Mouse (Mus musculus): ENCODE data around the gene Vps45. TPM values are rescaled to one million over a fixed set of nuclear protein-coding genes. Genes with fewer than 3 reads are reported as not detected.
"Not testable (repeated sequence)": the region's sequence is repeated elsewhere in the genome, so short reads cannot be mapped to it uniquely, and the experiment has no call there.

Gene Vps45
- total RNA-seq, 2 experiments from 2014 or later = 53.6 to 54.1 TPM

- intact Hi-C loops (cut with DNase I) = no loop called here
These were observed 22.7 kb upstream of the Vps45 start for GRCm38 (mm10) chr3:96081006-96081405.

DNA sequence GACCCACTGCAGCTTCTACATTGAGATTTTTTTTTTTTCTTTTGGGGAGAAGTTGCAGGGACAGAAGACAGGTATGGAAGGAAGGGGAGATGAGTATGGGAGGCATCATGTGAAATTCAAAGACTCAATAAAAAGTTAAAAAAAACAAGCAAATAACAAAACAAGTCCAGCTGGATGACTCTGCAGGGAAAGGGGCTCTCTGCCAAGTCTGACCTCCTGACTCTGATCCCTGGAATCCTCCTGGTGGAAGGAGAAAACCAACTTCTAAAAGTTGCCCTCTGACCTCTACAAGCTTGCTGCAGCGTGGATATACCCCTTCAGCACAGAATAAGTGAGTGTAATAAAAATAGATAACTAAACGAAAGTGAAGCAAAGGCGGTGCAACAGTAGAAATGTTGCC is 20.4 kb upstream of the Vps45 start:
- intact Hi-C loops (cut with DNase I) = no loop called here
- DNase-seq = no peak

More at GRCm38 (mm10) chr3:96081006-96081405, 22.7 kb upstream of the Vps45 start:
- DNase-seq = no peak

DNA sequence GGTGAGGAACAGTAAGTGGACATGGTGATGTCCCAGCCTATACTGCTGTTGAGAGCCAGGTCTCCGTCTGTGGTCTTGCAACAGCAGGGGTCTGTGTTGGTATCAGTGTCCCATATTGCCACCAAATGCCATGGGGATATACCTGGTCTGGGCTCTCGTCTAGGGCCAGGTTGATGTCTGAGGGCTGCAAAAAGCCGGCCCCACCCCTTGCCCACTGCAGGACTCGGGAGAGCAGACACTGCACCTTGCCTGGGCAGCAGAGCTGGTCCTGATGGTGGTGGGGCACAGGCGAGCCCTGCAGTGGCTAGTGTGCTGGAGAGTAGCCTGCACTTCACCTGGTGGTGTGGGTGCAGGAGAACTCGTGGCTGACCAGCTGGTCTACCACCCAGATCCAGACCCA is 19.8 kb upstream of the Vps45 start:
- intact Hi-C loops (cut with DNase I) = no loop called here
- DNase-seq = no peak

DNA sequence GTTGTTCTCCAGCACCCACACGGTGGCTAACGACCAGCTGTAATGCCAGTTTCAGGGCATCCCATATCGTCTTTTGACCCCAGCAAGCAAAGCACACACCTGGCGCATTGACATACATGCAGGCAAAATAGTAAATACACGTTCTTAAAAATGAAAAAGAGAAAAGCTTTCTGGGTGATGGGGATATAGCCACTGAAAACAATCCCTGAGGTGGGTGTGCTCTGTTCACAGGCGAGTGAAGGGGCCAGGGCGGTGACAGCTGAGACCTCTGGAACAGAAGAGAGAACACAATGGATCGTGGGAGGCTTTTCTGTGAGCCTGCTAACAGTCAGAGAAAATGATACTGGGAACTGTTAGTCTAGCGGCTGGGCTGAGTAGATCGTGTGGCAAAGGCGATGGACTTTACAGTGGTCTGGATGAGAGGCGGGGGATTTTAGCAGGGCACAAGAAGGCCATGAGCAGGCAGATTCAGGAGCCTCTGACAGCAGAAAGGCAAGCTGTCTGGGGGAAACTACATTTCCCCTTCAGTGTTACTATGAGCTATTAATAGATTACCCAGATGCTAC is 14.7 kb upstream of the Vps45 start:
- intact Hi-C loops (cut with DNase I) = no loop called here

DNA sequence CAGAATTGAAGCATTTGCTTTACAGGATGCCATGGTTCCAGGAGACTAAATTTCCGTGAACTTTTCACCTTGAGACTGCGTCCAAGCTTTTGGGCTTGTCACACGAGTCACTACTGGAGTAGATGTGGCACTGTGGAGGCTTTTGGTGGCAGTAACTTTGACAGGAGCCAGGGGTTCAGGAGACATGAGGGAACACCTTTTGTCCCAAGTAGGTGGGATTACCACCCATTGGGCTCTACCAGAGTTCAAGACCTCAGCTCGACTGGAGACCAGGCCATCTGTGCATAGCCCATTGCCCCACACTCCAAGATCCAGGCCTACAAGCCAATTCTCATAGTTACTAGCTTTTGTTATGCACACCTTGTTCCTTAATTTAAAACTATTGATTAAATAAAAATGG is 12.0 kb upstream of the Vps45 start:
- intact Hi-C loops (cut with DNase I) = no loop called here
- DNase-seq = no peak

More for the DNA sequence above, 14.7 kb upstream of the Vps45 start:
- DNase-seq = no peak

- intact Hi-C loops (cut with DNase I) = loop anchor here (5.0 to 10.0 kb wide), 2 partner anchors 78 to 195 kb away; partner anchors contain the start of genes Hist2h2bb, Hist2h3b and Hist2h4
- no peak for DNase-seq
These were observed 11.3 kb upstream of the Vps45 start for GRCm38 (mm10) chr3:96069542-96069941.

DNA sequence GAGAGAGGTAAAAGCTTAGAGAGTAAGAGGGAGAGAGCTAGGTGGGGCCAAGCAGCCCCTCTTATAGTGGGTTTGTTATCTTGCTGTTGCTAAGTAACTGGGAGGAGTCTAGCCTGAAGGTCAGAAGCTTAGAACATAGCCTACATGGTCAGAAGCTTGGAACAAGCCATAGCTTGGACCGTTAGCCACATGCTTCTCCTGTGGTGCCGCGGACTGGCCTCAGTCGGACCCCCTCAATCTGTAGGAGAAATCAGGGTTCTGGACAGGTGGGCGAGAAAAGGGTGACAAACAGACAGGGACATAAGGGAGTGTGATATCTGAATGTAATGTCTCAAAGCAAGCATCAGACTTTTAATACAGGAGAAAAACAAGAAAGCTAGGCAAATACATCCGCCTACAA is 10.8 kb upstream of the Vps45 start:
- intact Hi-C loops (cut with DNase I) = loop anchor here (5.0 to 10.0 kb wide), 2 partner anchors 78 to 196 kb away; partner anchors contain the start of genes Hist2h2bb, Hist2h3b and Hist2h4

DNA sequence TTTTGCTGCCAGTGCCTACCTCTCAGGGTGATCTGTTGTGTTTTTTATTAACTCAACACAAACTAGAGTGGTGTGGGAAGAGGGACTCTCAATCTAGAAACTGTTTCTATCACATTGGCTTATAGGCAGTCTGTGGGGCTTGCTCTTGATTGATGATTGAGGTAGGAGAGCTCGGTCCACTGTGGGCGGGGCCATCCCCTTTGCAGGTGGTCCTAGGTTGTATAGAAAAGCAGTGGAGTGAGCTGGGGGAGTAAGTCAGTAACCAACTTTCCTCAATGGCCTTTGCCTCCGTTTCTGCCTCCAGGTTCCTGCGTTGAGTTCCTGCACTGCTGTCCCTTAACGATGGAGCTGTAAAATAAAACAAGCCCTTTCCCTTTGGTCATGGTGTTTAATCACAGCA is 8.5 kb upstream of the Vps45 start:
- DNase-seq = no peak
- intact Hi-C loops (cut with DNase I) = loop anchor here (5.0 to 10.0 kb wide), 2 partner anchors 81 to 198 kb away; partner anchors contain the start of genes Hist2h2bb, Hist2h3b and Hist2h4

More for the DNA sequence above, 10.8 kb upstream of the Vps45 start:
- DNase-seq = no peak

DNA sequence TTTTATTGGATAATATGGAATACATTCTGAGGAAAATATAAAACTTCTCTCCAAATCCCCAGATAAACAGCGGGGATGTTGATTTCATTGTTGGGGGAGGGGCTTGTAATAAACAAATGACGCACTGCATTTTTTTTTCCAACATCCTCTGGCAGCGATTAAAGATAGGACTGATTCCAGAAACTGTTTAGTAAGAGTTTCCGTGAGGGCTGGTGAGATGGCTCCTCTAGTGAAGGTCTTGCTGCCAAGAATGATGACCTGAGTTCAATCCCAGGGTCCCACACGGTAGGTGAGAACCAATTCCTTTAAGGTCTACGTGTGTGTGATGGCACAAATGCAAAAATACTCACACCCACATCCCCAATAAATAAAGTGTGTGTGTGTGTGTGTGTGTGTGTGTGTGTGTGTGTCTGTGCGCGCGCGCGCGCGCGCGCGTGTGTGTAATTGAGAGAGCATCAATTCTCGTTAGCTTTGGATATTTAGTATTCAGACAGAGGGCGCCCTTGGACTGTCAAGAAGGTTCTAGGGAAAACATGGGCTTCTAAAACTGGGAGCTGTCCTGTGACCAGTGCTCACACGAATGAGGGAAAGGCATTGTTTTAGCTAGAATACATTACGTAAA is 7.6 kb upstream of the Vps45 start:
- intact Hi-C loops (cut with DNase I) = loop anchor here (5.0 to 10.0 kb wide), 2 partner anchors 81 to 199 kb away; partner anchors contain the start of genes Hist2h2bb, Hist2h3b and Hist2h4
- DNase-seq = peak; percentile 48

DNA sequence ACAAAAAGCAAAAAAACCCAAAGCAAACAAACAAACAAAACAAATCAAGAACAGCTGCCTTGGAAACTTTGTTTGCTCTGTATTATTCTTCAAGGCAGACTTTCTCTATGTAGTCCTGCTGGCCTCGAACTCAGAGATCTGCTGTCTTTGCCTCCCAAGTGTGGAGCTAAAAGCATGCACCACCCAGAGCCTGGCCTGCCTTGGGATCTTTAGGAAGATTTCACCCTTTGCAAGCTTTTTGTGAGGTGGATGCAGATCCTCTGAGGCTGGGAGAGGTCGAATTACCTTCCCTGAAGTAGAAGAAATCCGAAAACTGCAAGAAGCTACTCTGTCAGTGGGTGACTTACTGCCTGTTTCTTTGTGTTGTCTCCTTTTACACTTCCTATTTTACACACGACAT is 6.9 kb upstream of the Vps45 start:
- no peak for DNase-seq
- intact Hi-C loops (cut with DNase I) = loop anchor here (5.0 to 10.0 kb wide), 2 partner anchors 82 to 200 kb away; partner anchors contain the start of genes Hist2h2bb, Hist2h3b and Hist2h4

DNA sequence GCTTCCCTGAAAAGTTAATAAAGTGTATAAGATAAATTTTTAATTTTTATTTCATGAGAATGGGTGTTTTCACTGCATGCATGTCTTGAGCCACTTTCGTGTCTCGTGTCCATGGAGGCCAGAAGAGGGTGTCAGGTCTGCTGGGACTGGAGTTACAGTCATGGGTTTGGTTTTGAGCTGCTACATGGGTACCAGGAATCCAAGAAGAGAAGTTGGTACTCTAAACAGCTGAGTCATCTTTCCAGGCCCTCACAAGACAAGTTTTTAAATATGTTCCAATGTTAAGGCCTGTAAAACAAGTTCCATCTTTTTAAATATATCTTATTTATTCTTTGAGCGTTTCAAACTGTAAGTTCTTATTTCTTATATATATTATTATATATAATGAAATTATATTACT is 6.0 kb upstream of the Vps45 start:
- intact Hi-C loops (cut with DNase I) = loop anchor here (10.0 kb wide), 1 partner anchor 201 kb away; the partner anchor contains the start of genes Hist2h2bb, Hist2h3b and Hist2h4
- no peak for DNase-seq

- DNase-seq = no peak
- intact Hi-C loops (cut with DNase I) = loop anchor here (10.0 kb wide), 1 partner anchor 202 kb away; the partner anchor contains the start of genes Hist2h2bb, Hist2h3b and Hist2h4
These were observed 5.0 kb upstream of the Vps45 start for GRCm38 (mm10) chr3:96063299-96063698.

GRCm38 (mm10) chr3:96060146-96060545 is 1.9 kb upstream of the Vps45 start:
- intact Hi-C loops (cut with DNase I) = loop anchor here (10.0 kb wide), 1 partner anchor 205 kb away; the partner anchor contains the start of genes Hist2h2bb, Hist2h3b and Hist2h4
- no peak for DNase-seq

DNA sequence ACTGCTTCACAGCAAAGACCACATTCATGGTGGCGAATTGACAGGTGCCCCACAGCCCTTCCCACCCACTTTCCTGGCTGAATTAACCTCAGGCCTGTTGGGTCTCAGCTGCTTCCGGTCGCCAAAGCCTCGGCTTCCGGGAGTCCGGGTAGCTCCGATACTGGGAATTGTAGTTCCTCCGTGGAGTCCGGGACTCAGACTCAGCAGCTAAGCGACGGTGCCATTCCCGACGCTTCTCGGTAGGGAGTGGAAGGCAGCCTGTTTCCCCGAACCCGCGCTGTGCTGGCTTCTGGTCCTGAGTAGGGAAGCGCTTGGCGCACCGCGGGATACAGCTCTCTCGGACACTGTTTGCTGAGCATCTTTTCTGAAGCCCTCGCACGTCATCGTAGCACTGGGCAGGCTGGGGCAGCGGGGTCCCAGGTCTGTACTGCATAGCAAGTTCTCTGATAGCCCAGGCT is 490 bp downstream of the Vps45 start:
- intact Hi-C loops (cut with DNase I) = no loop called here

DNA sequence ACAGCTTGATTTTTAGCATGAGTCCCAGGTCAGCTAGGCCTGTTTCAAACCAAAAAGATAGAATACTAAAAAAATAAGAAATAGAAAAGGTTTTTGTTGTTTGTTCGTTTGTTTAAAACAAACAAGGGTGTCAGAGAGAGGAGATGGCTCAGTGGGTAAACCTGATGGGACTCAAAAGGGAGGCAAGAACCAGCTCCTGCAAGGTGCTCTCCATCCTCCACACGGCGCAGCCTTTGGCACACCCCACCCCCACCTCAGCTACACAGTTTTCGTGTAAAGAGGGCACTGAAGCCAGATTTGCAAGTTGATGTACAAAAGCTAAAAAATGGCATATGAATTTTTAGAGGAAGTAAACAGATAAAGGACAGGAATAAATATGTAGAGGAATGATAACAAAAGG is 2.2 kb downstream of the Vps45 start:
- DNase-seq = no peak
- intact Hi-C loops (cut with DNase I) = no loop called here

More for the DNA sequence above, 490 bp downstream of the Vps45 start:
- DNase-seq = peak; percentile 88

GRCm38 (mm10) chr3:96055294-96055693 is 3.0 kb downstream of the Vps45 start:
- DNase-seq = no peak
- intact Hi-C loops (cut with DNase I) = no loop called here

DNA sequence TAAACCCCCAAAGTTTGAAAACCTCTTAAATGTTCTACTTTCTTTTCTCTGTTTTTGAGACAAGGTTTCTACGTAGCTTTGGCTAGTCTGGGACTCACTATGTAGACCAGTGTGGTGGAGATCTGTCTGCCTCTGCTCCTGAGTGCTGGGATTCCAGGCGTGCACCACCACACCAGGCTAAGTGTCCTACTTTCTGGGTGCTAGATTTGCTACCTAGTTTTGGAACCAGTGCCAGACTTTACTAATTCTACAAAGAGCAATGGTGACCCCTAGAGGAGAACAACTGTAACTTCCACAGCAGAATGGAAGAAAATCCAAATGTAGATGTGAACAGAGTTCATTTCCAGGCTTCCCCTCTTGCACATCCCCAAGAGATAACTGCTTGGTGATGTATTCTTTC is 6.4 kb downstream of the Vps45 start:
- intact Hi-C loops (cut with DNase I) = loop anchor here (2.0 kb wide), 1 partner anchor 87 kb away; no protein-coding TSS in a partner anchor
- DNase-seq = no peak

GRCm38 (mm10) chr3:96051186-96051585 is 7.1 kb downstream of the Vps45 start:
- no peak for DNase-seq
- intact Hi-C loops (cut with DNase I) = loop anchor here (2.0 kb wide), 1 partner anchor 86 kb away; no protein-coding TSS in a partner anchor

DNA sequence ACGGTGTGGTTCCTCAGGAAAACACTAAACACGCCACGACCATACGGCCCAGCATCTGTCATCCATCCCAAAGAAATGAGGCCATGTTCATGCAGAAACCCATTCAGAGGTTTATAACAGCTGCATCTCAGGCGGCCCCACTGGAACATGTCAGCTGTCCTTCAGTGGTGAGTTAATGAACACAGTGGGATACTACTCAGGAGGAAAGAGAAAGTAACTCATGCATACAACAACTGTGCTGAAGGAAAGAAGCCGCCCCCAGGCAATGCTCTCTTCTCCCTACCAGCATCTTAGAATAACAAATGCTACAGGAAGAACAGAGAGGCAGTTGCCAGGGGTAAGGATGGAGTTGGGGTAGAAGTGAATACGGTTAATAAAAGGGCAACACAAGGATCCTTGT is 7.5 kb downstream of the Vps45 start:
- intact Hi-C loops (cut with DNase I) = loop anchor here (2.0 kb wide), 1 partner anchor 86 kb away; no protein-coding TSS in a partner anchor
- no peak for DNase-seq

- intact Hi-C loops (cut with DNase I); DNase-seq: not testable (repeated sequence)
These were observed 13.7 kb downstream of the Vps45 start for GRCm38 (mm10) chr3:96044559-96044958.

DNA sequence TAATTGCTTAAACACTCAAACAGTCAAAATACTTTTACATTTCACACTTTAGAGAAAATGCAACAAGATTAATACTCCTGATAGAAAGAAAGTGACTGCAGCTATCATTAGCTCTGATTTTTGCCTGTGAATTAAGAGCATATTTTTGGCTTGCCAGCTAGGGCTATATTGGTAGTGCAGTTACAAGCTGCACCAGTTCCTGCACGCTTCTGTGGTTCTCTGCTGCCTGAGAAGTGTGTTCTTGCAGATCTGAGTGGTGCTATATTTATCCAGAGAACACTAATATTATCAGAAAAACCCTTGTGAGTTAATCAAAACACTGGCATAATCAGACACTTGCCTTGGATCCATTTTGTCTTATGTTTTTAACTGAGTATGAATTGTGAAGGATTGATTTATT is 15.2 kb downstream of the Vps45 start:
- no peak for DNase-seq
- intact Hi-C loops (cut with DNase I) = no loop called here
